Mouse (Mus musculus): Measurements from ENCODE around the gene Arhgap45. TPM values are rescaled to one million over a fixed set of nuclear protein-coding genes. Genes with fewer than 3 reads are reported as not detected.
"Not testable (repeated sequence)": the region's sequence is repeated elsewhere in the genome, so short reads cannot be mapped to it uniquely, and the experiment has no call there.

Gene Arhgap45
- polyA plus RNA-seq, 1 experiment from 2014 or later = 12.6 TPM

GRCm38 (mm10) chr10:80035148-80035547 lies 18.7 kb downstream of the Arhgap45 start:
- 0 out of 2 replicates have a peak overlapping the region, but pooled peaks have one; percentile 5 for H3K9ac ChIP-seq (replicated peaks)
- no peaks in the 10 kb centered on the region for H3K27me3 ChIP-seq
- no peaks in the 10 kb centered on the region for H3K9me3 ChIP-seq
- WGBS = 88% methylated on average over 8 of the region's 8 CpGs
- H3K27ac ChIP-seq = no peak overlapping the region
- H3K4me1 ChIP-seq (replicated peaks) = peaks cover 13% of the 10 kb centered on the region
- no peak overlapping the region for H3K4me3 ChIP-seq (replicated peaks)
- no peak for ATAC-seq (ENCODE audit: insufficient number of reproducible peaks, insufficient read depth, low FRiP score, low TSS enrichment, low read depth)
- peaks cover 51% of the 10 kb centered on the region for H3K36me3 ChIP-seq
- H3K4me2 ChIP-seq = no peak overlapping the region

DNA sequence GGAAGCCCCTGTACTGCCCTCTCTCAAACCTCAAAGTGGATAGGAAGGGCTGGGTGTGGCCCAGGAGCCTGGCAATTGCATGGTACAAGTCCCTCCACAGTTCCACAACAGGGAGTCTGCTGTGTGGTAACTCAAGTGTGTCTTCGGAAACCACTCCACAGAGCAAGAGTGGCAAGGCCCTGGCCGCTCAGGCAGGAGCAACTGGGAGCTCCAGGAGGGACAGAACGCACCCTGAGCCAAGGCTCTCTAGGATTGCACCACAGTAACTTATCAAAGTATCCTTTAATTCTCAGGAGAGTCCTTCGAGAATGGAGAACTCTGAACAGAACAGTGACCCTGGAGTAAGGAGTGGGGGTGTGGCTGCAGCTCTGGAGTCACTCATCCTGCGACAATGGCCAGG lies 19.2 kb downstream of the Arhgap45 start:
- Histone ChIP-seq H3K4me3 (replicated peaks) (no peak overlapping the region), H3K36me3 (peaks cover 46% of the 10 kb centered on the region)

DNA sequence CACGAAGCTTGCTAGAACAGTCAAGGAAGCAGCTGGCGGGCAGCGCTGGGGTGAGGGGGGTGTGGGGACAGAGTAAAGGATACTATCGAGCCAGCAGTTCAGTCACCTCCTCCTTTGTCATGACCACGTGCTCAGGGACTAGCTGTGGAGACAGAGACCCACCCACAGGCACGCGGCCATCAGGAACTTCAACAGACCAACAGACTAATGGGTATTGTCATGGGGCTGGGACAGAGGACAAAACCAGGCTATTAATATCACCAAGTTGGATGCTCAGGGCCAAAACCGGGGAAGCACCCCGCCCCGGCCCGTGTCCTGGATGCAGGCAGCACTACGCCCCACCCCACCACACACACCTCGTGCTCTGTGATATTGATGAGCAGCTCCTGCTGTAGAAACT lies 20.4 kb downstream of the Arhgap45 start:
- Histone ChIP-seq H3K9me3 (no peaks in the 10 kb centered on the region), H3K36me3 (peaks cover 41% of the 10 kb centered on the region), H3K4me2 (no peak overlapping the region), H3K27me3 (no peaks in the 10 kb centered on the region), H3K4me3 (replicated peaks) (no peak overlapping the region), H3K4me1 (replicated peaks) (peaks cover 13% of the 10 kb centered on the region), H3K9ac (replicated peaks) (0 out of 2 replicates have a peak overlapping the region, but pooled peaks have one; percentile 34), H3K27ac (no peak overlapping the region)
- no peak for ATAC-seq (ENCODE audit: insufficient number of reproducible peaks, insufficient read depth, low FRiP score, low TSS enrichment, low read depth)
- 94% methylated on average over 13 of the region's 13 CpGs for WGBS

More for the DNA sequence above, 19.2 kb downstream of the Arhgap45 start:
- no peak for ATAC-seq (ENCODE audit: insufficient number of reproducible peaks, insufficient read depth, low FRiP score, low TSS enrichment, low read depth)
- Histone ChIP-seq H3K4me2 (no peak overlapping the region), H3K9ac (replicated peaks) (0 out of 2 replicates have a peak overlapping the region, but pooled peaks have one; percentile 5), H3K27me3 (no peaks in the 10 kb centered on the region), H3K4me1 (replicated peaks) (peaks cover 13% of the 10 kb centered on the region), H3K27ac (no peak overlapping the region), H3K9me3 (no peaks in the 10 kb centered on the region)
- WGBS = 91% methylated on average over 5 of the region's 5 CpGs

GRCm38 (mm10) chr10:80039559-80039979 lies 23.1 kb downstream of the Arhgap45 start, which contains the start of gene Polr2e:
Polr2e (minus strand) TSS chr10:80039795.
- WGBS = under 1% methylated on average over 40 of the region's 40 CpGs
- peak within 1 kb of the TSS; percentile 82 for H3K4me3 ChIP-seq (replicated peaks)
- peak within 1 kb of the TSS; percentile 84 for H3K9ac ChIP-seq (replicated peaks)
- H3K9me3 ChIP-seq = no peaks in the 10 kb centered on the region
- H3K4me2 ChIP-seq = peak within 1 kb of the TSS; percentile 89
- 0 out of 2 replicates have a peak within 1 kb of the TSS, but pooled peaks have one; percentile 29 for H3K27ac ChIP-seq
- peak; percentile 94 for ATAC-seq (ENCODE audit: insufficient number of reproducible peaks, insufficient read depth, low FRiP score, low TSS enrichment, low read depth)
- H3K4me1 ChIP-seq (replicated peaks) = peaks cover 13% of the 10 kb centered on the region
- no peaks in the 10 kb centered on the region for H3K27me3 ChIP-seq
- peaks cover 38% of the 10 kb centered on the region for H3K36me3 ChIP-seq

GRCm38 (mm10) chr10:80041409-80042060 lies 25.1 kb downstream of the Arhgap45 start:
- H3K4me3 ChIP-seq (replicated peaks); H3K27me3 ChIP-seq; H3K4me2 ChIP-seq; H3K27ac ChIP-seq; H3K9me3 ChIP-seq; ATAC-seq (ENCODE audit: insufficient number of reproducible peaks, insufficient read depth, low FRiP score, low TSS enrichment, low read depth); H3K9ac ChIP-seq (replicated peaks): not testable (repeated sequence)
- Histone ChIP-seq H3K36me3 (peaks cover 19% of the 10 kb centered on the region), H3K4me1 (replicated peaks) (peaks cover 13% of the 10 kb centered on the region)
- WGBS = 88% methylated on average over 8 of the region's 8 CpGs

- no peak overlapping the region for H3K4me2 ChIP-seq
- H3K27me3 ChIP-seq = peaks cover 10% of the 10 kb centered on the region; the same call in 1 of the 2 replicates
- H3K27ac ChIP-seq = no peak overlapping the region
- WGBS = 61% methylated on average over 4 of the region's 4 CpGs
- no peak for ATAC-seq (ENCODE audit: insufficient number of reproducible peaks, insufficient read depth, low FRiP score, low TSS enrichment, low read depth)
- H3K9ac ChIP-seq (replicated peaks) = no peak overlapping the region
- H3K4me1 ChIP-seq (replicated peaks) = peaks cover 18% of the 10 kb centered on the region
- no peaks in the 10 kb centered on the region for H3K9me3 ChIP-seq
- no peak overlapping the region for H3K4me3 ChIP-seq (replicated peaks)
- no peaks in the 10 kb centered on the region for H3K36me3 ChIP-seq
These were observed 27.6 kb downstream of the Arhgap45 start for GRCm38 (mm10) chr10:80044087-80044486.

DNA sequence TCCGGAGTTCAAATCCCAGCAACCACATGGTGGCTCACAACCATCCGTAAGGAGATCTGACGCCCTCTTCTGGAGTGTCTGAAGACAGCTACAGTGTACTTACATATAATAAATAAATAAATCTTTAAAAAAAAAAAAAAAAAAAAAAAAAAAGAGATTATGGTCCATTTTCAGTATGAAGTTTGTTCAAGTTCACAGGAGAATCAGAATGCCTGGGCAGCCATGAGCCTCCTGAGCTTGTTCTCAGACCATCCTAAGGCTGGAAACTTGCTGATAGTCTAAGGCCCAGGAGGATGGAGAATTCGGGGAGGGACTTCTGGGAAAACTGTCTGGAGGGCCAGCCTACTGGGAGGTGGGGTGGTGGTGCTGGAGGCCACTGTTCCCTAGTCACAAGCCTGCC lies 28.9 kb downstream of the Arhgap45 start:
- not testable (repeated sequence) for H3K36me3 ChIP-seq; ATAC-seq (ENCODE audit: insufficient number of reproducible peaks, insufficient read depth, low FRiP score, low TSS enrichment, low read depth); H3K27me3 ChIP-seq; H3K9me3 ChIP-seq; H3K4me2 ChIP-seq; H3K27ac ChIP-seq; H3K4me3 ChIP-seq (replicated peaks); H3K9ac ChIP-seq (replicated peaks)
- WGBS = 89% methylated on average over 3 of the region's 4 CpGs
- peaks cover 18% of the 10 kb centered on the region for H3K4me1 ChIP-seq (replicated peaks)

- H3K9ac ChIP-seq (replicated peaks) = no peak overlapping the region
- H3K4me2 ChIP-seq = no peak overlapping the region
- 76% methylated on average over 5 of the region's 5 CpGs for WGBS
- no peak overlapping the region for H3K27ac ChIP-seq
- H3K4me1 ChIP-seq (replicated peaks) = peaks cover 18% of the 10 kb centered on the region
- H3K36me3 ChIP-seq = no peaks in the 10 kb centered on the region
- ATAC-seq (ENCODE audit: insufficient number of reproducible peaks, insufficient read depth, low FRiP score, low TSS enrichment, low read depth) = no peak
- H3K27me3 ChIP-seq = peaks cover 10% of the 10 kb centered on the region; the same call in 1 of the 2 replicates
- no peaks in the 10 kb centered on the region for H3K9me3 ChIP-seq
- H3K4me3 ChIP-seq (replicated peaks) = no peak overlapping the region
These were observed 29.3 kb downstream of the Arhgap45 start for GRCm38 (mm10) chr10:80045766-80046165.

DNA sequence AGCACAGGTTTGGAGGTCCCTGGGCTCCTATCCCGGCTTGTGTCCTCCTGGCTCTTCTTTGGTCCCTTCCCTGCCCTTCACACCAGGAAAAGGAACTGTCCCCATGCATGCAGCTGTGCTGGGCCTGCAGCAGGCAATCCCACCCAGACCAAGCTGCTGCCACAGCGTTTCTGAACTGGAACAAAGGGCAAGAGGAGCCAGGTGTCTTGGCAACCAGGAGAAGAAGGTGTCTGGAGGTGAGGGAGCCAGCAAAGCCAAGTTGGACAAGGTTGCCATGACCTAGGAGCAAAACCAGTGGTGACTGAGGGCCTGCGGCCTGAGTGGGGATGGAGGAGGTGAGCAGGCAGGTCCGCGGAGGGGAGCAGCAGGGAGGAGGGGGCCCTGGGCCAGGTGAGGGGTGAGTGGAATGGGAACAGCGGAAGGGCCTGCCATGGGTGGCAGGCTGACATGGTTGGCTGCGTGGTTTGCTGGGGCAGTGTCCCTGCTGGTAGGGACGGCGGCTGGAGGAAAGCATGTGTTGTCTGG lies 30.6 kb downstream of the Arhgap45 start, which contains the start of gene Gpx4:
Gene Gpx4, plus strand, starts transcription at position 126 of the 525 bp plus-strand sequence.
- H3K27ac ChIP-seq = peak within 1 kb of the TSS; percentile 71
- H3K27me3 ChIP-seq = peaks cover 10% of the 10 kb centered on the region; the same call in 1 of the 2 replicates
- 42% methylated on average over 9 of the region's 9 CpGs for WGBS
- H3K4me2 ChIP-seq = no peak within 1 kb of the TSS
- H3K9me3 ChIP-seq = no peaks in the 10 kb centered on the region
- peaks cover 21% of the 10 kb centered on the region for H3K4me1 ChIP-seq (replicated peaks)
- no peak for ATAC-seq (ENCODE audit: insufficient number of reproducible peaks, insufficient read depth, low FRiP score, low TSS enrichment, low read depth)
- no peaks in the 10 kb centered on the region for H3K36me3 ChIP-seq
- no peak within 1 kb of the TSS for H3K4me3 ChIP-seq (replicated peaks)
- peak within 1 kb of the TSS; percentile 13; the same call in 1 of the 2 replicates for H3K9ac ChIP-seq (replicated peaks)

DNA sequence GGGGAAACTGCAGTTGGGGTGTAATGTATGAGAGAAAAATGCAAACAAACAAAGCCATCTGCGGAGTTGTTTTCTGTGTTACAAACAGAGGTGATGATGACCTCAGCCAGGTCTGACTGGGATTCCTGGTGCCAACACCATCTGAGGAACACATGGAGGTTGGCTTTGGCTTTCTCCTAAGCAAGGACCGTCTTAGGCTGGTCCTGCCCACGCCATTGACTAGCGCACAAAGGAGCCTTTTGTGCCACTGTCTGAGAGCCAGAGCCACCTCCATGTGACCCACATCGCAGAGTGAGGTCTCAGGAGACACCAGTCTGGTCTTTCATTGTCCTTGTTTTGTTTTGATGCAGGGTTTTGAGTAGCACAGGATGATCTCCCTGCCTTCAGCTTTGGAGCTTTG lies 31.9 kb downstream of the Arhgap45 start:
- H3K36me3 ChIP-seq = no peaks in the 10 kb centered on the region
- H3K4me2 ChIP-seq = no peak overlapping the region
- no peak overlapping the region for H3K9ac ChIP-seq (replicated peaks)
- peak overlapping the region; percentile 71 for H3K27ac ChIP-seq
- peaks cover 10% of the 10 kb centered on the region; the same call in 1 of the 2 replicates for H3K27me3 ChIP-seq
- H3K4me1 ChIP-seq (replicated peaks) = peaks cover 21% of the 10 kb centered on the region
- ATAC-seq (ENCODE audit: insufficient number of reproducible peaks, insufficient read depth, low FRiP score, low TSS enrichment, low read depth) = no peak
- 22% methylated on average over 5 of the region's 5 CpGs for WGBS
- no peaks in the 10 kb centered on the region for H3K9me3 ChIP-seq
- no peak overlapping the region for H3K4me3 ChIP-seq (replicated peaks)

DNA sequence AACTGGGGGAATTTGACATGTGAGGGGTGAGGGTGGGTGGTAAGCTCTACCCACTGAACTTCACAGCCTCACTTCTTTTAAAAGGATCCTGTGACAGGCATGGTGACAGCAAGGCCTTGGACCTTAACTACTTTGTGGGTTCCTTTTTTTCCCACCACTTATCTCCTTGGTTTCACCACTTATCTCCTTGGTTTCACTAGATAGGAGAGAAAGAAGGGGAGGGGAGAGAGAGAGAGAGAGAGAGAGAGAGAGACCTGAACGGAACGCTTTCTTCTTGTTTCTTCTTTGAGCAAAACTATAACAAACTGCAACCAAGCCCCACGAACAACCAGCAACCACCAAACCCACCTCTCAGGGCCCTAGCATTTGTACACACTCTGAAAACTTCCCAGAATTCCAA lies 32.4 kb downstream of the Arhgap45 start:
- Histone ChIP-seq H3K4me3 (replicated peaks) (no peak overlapping the region), H3K27ac (peak overlapping the region; percentile 71), H3K4me2 (no peak overlapping the region), H3K27me3 (peaks cover 10% of the 10 kb centered on the region; the same call in 1 of the 2 replicates), H3K36me3 (no peaks in the 10 kb centered on the region), H3K9me3 (no peaks in the 10 kb centered on the region), H3K4me1 (replicated peaks) (peaks cover 21% of the 10 kb centered on the region), H3K9ac (replicated peaks) (no peak overlapping the region)
- ATAC-seq (ENCODE audit: insufficient number of reproducible peaks, insufficient read depth, low FRiP score, low TSS enrichment, low read depth) = no peak
- WGBS = 61% methylated on average over 3 of the region's 3 CpGs

All from limb, embryonic 12.5 days (tissue).